Mouse (Mus musculus) layer of hippocampus, adult 9-10 months (tissue): Measurements from ENCODE around the gene Ulk1.
A peak's percentile ranks its signal among the peaks of the same experiment; 100 is the strongest.
"Not testable (repeated sequence)": the region's sequence is repeated elsewhere in the genome, so short reads cannot be mapped to it uniquely, and the experiment has no call there.

Experiments
- DNase-seq: peaks from one replicate; pipeline ENCODE4 v3.0.0; 2022; ENCODE audit warnings: low spot score

The Ulk1 gene

DNA sequence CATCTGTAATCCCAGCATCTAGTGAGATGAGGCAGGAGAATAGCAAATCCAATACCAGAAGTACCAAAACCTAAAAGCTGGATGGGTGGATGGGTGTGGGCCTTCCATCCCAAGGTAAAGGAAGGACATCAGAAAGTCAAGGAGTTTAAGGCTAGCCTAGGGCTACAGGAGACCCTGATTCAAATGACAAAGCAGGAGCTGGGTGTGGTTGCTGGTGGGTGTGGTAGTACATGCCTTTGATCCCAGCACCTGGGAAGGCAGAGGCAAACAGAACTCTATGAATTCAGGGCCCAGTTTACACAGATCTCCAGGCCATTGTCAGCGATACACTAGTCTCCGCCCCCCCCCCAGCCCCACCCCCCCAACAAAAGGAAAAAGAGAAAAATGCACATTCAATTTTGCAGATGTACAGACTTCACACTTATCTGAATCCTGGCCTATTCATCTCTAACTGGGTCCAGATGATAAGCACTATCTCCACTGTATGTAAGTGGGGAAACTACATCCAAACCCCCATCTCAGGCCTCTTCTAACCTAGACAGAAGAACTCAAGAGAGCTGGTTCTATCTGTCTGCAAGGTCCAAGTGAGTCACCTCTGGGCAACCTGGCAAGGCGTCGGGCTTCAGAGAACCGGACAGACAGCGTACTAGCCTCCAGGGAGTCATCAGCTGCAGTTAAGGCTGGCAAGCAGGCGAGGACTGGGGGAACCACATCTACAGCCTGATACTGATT is 5.7 kb downstream of the Ulk1 start:
- DNase-seq, result no peak

DNA sequence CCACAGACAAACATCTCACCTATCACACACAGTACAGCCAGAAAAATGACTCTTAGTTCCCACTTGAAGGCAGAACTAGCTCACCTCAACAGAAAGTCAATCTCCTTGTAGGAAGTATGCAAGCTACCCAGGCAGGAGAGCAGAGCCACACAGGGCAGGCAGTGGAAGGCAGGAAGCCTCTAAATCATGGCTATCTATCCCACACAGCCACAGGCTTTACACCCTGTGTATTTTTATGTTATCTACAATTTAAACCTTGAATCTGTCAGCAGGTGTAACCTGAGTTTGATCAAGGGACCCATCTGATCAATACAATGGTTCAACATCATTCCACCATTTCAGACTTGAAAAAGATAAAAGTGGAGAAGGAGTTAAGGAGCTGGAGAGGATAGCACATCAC is 7.1 kb downstream of the Ulk1 start:
- no peak for DNase-seq

DNA sequence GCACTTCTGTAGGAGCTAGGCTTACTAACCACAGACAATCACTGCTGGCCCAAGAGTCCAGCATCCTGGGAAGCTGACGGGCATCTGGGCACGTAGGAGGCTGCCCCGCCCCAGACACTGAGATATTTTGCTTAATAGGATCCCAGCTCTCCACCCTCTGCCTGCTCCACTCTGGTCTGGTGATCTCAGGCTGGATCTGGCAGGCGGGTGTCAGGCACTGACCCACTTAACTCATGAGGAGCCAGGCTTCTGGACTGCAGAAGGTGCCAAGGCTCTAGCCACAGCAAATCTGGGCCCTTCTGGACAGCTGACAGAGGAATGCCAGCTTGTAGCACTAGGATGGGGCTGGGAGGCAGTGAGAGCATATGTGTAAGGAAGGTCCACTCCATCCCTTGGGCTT is 7.7 kb downstream of the Ulk1 start:
- DNase-seq, result no peak

DNA sequence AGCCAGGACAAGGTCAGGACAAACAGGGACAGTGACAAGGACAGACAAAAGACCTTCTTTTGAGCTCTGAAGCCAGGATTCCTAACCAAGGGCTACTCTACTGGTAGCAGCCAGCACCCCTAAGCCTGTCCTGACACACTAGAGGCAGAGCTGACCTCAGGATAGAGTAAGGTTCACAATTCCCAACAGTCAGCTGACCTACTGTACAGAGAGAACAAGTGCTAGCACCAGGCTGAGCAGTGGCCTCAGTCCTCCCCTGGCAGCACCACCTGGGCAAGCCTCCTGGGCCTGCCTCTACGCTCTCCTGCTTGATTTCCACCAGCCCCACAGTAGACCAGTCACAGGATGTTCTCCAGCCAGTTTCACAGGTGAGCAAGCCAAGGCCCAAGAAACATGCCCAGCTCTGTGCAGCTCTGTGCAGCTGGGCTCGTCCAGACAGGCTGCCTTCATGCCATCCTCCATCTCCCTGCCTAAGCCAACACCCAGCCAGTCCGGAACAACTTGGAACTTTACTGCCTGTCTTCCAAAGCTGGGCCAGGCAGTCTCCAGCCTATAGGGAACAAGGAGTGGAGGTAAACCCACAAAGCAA is 8.8 kb downstream of the Ulk1 start:
- DNase-seq, result no peak

DNA sequence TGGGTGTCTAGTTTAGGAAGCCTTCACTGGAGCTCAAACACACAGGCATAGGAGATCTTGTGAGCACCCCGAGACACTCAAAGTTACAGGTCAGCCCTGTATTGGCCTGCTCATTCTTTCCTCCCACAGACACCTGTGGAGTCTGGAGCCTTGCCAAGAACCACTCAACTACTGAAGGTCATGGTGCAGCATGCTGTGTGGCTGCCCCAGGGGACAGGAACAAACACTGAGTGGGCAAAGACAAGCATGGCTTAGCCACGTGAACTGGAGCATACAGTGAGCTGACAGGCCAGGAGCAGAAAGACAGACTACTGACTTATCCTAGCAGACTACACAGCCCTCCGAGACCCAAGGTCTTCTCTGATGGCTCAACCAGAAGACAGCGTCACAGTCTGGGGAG is 12.2 kb downstream of the Ulk1 start:
- DNase-seq, result no peak

DNA sequence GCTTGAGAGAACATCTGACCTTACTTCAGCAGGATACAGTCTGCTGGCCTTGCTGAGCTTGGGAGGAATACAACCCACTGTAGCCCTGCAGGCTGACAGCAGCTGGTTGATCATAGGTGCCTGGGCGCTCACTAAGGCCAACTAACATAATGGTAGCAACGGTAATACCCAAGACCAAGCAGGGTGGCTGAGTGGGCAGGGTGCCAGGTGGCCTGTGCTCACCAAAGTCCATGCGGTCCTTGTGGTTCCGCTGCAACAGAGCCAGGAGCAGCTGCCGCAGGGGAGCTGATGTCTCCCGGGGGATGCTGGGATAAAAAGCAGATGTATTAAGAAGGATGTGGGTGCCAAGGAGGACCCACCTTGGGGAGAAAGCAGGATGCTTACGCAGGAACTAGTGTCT is 15.5 kb downstream of the Ulk1 start:
- no peak for DNase-seq

DNA sequence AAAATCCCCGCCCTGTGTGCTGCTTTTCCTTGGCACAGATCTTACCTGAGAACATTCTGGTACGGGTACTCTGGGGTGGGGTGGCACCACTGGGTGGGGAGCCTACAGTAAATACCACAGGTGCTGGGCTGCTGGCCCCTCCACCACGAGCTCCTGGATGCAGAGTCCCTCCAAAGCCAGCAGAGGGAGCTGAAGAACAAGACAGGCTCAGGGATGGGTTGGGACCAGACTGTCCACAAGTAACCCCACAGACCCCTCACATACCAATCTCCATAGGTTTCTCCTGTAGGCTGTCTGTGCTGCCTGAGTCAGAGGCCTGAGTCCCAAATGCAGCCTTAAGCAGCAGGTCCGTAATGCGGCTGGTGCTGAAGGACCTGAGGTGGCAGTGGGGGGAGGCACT is 21.2 kb downstream of the Ulk1 start:
- no peak for DNase-seq

DNA sequence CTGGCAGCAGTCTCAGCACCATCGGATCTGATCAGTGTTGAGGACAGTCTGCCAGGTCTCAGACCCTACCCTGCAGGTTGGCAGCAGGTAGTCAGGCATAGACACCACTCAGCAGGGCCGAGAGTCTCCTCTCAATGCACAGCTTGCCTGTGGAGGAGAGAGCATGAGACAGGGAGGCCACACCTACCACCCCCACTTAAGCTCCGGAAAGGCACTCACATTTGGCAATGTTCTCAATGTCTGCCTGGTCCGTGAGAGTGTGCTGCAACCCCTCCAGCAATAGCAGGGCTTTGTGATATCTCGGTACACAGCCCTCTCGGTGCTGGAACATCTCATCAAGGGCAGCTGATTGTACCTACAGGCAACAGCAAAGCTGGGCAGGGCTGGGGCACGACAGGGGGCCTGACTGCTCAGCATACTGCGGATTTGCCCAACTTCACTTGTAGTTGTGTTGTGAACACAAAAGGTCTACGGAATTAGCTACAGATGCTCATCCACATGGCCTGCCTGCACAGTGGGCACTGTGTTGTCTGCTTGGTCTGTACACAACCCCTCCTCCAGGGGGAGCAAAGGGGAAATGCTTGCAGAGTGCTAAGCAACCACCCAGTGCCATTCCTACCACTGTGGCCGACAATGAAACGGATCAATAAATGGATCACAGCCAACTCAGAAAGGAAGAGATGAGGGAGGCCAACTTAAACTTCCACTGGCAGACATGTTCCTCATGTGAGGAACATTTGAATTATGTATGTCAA is 23.6 kb downstream of the Ulk1 start:
- no peak for DNase-seq

DNA sequence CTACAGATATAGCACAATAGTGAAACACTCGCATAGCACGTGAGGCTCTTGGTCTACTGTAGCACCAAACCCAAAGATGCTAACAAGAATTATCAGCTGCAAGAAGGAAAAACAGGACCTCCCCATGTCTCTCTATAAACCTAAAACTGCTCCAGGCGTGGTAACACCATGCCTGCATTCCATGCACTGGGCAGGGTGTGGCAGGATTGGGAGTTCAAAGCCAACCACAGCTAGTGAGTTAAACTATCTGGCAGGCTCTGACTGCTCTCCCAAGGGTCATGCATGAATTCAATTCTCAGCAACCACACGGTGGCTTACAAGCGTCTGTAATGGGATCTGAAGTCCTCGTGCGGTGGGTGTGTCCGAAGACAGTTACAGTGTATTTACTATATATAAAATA is 26.7 kb downstream of the Ulk1 start:
- DNase-seq, result no peak

DNA sequence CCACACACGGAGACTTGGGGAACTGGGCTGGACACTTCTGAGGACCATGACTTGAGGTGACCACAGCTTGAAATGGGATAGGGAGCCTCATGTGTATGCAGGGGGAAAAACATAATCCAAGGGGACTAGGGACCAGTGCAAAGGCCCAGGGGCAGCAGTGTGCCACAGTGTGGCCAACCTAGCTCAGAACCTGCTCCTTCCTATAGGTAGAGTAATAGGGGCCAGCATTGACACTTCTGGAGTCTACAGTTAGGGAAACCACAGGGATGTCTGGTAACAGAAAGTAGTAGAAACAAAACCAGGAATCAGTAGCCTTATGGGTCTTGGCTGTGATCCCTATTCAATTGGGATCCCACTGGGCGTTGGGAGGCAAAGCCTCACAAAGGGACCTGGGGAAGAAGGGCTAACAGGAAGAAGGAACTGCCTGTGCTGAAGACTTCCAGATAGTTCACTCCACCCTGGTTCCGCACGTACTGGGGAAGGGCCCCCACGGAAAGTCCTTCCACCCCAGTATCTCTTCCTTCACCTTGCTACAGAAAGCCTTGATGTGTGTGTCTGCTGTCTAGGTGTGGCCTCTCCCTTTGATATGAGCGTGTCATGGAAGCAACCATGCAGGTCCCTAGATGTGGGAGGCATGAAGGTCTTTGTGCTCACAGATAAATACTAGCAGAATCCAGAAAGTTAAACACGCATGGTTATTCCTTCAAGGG is 28.2 kb downstream of the Ulk1 start:
- DNase-seq, result no peak

DNA sequence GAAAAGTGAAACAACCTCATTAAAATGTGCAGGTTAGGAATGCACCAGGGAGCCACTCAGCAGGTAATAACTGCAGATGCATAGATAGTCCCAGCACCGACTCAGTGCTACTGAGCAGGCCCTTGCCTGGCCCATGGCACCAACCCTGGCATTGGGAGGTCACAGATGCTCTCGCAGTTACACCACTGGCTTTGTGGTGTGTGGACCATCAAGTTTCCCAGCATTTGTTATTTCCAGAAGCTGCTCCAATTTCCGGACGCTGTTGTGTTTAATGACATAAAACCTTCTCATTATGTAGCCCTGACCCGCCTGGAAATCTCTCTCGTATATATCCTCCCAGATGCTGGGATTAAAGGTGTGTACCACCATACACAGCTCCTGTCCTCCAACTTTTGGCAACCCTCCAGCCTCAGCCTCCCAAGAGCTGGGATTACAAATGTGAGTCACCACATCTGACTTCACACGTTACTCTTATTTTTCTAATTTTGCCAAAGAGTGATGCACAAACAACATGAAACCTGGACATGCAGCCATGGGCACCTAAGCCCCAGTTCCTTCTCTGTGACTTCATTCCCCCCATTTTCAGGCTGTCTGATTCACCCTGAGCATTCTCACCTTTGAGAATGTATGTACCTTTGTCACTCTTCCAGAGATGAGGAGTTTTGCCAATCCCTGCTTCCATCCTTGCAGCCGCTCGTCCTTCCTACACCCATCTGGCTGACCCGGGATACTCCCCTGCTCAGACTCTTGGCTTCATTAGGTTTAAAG is 29.0 kb downstream of the Ulk1 start:
- DNase-seq, result no peak

DNA sequence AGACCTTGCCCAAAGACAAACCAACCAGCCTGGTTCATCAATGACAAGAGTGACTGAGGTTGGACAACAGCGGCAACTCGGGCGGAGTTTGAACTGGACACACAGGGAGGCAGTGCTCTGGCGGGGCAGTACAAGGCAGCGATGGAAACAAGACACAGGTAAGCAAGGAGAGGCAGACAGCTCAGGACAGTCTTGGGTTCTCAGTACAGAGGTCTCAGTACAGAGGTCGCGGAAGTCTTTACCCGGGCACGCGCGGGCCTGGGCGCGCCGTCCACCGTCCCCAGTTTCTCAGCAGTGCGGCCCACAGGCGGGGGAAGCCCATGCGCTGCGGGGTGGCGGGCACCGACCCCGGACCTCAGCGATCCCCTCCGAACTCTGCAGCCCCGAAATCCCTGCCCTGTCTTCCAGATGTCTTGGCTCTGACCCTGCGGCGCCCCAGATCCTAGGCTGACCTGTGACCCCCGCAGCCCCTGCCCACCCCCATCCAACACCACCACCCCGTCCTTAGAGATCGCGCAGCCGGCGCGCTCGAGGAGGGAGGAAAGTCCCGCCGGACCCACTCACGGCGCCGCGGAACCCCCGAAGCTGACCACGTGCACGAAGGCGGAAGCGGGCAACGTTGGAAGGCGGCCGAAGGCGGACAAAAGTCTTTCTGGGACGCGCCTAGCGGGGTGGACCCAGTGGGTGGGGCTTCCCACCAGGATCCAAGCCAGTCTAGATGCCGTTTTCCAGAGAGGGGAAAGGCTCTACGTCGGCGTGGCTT is 29.7 kb downstream of the Ulk1 start, which contains the start of gene Pus1:
Pus1 (minus strand) TSS at position 662 of the 763 bp plus-strand sequence.
- peak; percentile 63 for DNase-seq

DNA sequence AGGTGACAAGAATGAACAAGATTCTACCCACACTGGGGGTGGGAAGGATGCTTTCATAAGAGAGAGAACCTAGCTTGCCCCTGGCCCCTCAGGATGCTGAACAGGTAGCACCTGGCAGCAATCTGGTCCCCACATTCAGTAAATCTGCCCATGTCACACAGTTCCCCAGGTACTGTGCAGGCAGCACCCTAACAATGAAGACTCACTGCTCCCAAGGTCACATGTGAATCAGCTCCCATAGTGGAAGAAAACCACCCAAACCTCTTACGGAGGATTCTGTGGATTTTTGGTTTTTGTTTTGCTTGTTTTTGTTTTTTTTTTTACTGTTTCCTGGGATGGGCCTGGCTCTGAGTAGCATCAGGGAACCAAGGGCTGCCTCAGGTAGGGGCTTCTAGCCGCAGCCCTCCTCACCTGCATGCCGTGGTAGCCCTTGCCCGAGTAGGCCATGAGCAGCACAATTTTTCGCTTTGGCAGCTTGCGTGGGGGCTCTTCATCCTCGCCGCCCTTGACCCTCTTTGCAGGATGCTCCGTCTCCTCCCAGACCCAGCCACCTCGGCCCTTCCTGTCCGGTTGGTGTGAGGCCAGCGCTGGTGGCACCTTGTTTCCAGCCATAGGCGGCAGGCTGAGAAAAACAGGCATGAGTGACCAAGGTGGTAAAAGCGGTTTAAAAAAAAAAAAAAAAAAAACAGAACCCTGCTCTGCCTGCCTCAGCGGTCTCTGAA is 30.5 kb downstream of the Ulk1 start:
- no peak for DNase-seq

DNA sequence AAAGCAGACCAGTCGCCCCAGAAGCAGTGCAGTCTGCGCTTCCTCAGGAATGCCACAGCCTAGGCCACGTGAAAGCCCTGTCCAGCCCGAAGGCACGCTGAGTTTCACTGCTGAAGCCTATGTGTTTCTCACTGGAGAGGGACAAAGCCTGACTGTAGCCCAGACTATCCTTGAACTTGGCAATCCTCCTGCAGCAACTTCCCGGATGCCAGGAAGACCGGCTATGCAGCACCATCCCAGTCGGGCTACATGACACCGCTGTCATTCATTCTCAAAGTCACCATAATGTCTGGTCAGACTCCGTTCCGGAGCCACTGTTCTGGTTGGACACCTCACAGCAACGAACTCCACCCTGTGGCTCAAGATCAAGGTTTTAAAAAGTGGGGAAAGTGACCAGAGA is 31.6 kb downstream of the Ulk1 start:
- DNase-seq, result no peak

DNA sequence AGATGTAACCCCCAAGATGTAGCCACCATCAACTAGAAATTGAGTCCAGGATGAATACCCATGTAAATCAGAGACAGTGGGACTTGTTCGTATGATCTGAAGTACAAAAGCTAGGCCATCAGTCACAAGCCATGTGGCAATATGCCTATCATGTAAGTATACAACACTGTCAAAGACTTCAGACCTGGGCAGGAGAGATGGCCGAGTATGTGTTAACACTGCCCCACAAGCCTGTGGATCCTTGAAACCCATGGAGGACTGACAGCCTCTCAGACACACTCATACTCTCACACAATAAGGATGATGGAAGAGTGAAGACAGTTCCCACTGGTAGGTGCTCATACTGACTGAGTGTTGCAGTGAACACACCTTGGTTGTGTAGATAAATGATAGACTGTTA is 33.8 kb downstream of the Ulk1 start:
- no peak for DNase-seq

DNA sequence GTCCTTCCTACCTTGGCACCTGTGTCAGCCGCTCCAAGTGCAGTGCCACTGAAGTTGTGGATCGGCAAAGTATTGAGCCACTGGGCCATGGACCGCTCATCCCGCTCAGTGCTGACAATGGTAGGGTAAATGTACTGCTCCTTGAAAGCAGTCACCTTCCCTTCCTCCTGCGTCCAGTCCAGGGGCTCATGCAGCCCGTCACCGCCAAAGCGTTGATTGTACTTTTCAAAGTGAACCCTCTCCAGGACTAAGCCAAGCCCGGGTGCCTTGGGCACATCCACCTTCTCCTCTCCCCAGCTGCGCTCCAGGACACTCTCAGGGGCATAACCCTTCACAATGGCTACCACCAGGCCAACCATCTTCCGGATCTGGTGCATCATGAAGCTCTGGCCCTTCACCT is 35.4 kb downstream of the Ulk1 start:
- no peak for DNase-seq

DNA sequence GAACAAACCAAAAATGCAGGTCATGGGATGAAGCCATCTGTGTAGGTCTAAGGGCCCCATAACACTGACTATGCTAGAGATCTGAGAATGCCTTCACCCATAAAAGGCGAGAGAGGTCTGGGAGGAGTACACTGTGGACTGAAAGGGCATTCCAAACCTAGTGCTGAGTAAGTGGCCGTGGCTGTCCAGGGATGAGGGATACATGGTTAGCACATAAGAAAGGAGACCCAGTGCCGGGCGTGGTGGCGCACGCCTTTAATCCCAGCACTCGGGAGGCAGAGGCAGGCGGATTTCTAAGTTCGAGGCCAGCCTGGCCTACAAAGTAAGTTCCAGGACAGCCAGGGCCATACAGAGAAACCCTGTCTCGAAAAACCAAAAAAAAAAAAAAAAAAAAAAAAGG is 37.0 kb downstream of the Ulk1 start:
- not testable (repeated sequence) for DNase-seq

DNA sequence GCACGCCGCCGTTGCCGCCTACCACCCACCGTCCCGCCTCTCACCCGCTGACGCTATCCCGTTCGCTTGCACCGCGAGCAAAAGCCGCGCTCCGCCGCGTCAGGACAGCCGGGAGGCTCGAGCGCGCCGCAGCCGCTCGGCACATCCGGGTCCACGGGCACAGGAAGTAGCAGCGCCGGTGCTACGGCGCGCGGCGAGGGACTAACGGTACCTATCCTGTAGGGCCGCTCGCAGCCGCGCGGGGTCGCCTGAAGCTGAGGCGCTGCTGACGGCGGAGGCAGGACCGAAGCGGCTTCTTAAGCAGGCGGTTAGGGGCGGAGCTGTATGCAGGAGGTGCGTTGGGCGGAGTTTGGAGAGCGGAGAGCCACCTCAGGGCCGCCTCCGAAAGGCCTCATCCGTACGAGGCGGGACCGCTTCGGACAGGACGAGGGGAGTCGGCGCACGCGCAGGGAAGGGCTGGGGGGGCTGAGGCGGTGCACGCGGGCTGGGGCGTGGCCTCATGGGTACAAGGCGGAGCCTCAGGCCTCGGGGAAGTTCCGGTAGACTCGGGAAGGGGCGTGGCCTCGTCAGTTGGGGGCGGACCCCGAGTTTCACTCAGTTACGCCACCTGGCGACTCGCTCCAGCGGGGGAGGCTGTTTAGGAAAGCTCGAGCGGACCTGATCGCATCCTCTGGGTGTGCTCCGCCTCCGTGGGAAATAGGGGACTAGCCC is 39.3 kb downstream of the Ulk1 start, which contains the start of gene Ep400:
Ep400 (minus strand) TSS at position 270 of the 711 bp plus-strand sequence.
- peak; percentile 97 for DNase-seq

DNA sequence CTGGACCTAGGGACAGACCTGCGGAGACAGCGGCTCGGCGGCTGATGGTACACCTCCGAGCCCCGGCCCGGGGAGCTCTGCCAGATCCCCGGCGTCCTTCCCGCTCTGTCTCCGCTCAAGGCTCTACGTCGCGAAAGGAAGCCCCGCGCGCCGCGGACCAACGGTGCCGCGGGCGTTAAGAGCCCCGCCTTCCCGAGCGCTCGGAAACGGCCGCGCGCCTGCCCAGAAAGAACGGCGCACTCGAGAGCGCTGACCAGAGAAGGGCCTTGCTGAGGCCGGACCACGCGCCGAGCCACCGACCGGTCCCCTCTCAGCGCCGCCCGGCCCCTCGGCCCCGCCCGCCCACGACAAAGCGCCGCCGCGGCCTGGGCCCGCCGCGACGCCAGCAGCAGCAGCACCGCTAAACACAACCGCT is 39.9 kb downstream of the Ulk1 start:
- no peak for DNase-seq

DNA sequence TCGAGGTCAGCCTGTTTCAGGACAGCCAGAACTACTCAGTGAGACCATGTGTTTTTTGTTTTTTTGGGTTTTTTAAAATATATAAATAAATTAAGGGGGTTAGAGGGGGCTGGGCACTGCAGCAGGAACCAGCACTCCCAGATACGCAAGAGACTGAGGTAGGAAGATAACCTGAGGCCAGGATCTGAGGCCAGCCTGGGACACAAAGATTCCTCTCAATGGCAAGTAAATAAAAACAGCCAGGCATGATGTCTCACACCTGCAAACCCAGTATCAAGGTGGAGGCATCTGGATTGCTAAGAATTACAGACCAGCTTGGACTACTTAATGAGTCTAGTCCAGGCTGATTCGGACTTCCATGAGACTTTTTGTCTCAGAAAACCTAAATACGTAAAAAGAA is 40.6 kb downstream of the Ulk1 start:
- DNase-seq, result no peak
